Mouse (Mus musculus) embryonic fibroblast, embryonic 13.5 days (primary cell): ENCODE results near the gene Gm49661. TPM values are rescaled to one million over a fixed set of nuclear protein-coding genes. Genes with fewer than 3 reads are reported as not detected.

Experiments used
- H3K27ac ChIP-seq: 2 replicates; pipeline ENCODE4 v1.5.1; 2012; ENCODE audit warnings: low read length, control low read depth, inconsistent platforms; ENCODE audit not compliant: insufficient read depth
- H3K4me1 ChIP-seq: 2 replicates; pipeline ENCODE4 v1.6.1; 2011; ENCODE audit warnings: low read length; ENCODE audit not compliant: control insufficient read depth, insufficient read depth
- H3K4me3 ChIP-seq: 2 replicates; pipeline ENCODE4 v1.5.1; 2011; ENCODE audit warnings: mild to moderate bottlenecking, control low read depth, low read length; ENCODE audit not compliant: insufficient read depth
- CTCF ChIP-seq: IDR thresholded peaks from 2 replicates; pipeline ENCODE4 v1.5.1; 2011; ENCODE audit warnings: mild to moderate bottlenecking, control low read depth, low read length, moderate library complexity, borderline replicate concordance; ENCODE audit not compliant: insufficient read depth
- POLR2A ChIP-seq: IDR thresholded peaks from 2 replicates; pipeline ENCODE4 v1.6.1; 2011; ENCODE audit warnings: low read depth, mild to moderate bottlenecking, control low read depth, low read length, moderate library complexity
- polyA plus RNA-seq: library from polyadenylated mRNA; stranded (reverse); fragments of >200 nt; gene quantifications from 2 replicates; pipeline ENCODE4 v1.2.4, GENCODE M21; 2011; ENCODE audit warnings: low read depth; ENCODE audit not compliant: missing spikeins, insufficient read length

The Gm49661 gene
- polyA plus RNA-seq, 1 experiment: not detected

DNA sequence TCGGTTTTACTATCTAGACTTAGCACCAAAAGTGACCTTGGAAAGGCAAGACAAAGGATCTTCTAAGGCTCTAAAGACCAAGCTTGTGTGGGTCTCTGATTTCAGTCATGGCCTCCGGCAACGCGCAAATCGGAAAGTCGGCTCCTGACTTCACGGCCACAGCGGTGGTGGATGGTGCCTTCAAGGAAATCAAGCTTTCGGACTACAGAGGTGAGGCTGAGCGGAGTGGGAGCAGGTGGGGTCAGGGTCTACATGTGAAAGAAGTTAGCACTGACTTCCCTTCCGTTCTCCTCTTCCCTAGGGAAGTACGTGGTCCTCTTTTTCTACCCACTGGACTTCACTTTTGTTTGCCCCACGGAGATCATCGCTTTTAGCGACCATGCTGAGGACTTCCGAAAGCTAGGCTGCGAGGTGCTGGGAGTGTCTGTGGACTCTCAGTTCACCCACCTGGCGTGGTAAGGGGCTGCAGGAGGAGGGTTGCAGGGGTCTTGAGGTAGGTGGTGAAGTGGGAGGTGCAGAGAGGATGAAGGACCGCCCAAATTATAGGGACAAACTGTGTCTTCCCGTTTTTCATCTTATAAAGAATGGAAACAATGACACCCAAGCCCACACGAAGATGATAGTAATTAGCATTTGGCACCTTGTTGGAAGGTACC is 1.0 kb upstream of the Gm49661 start:
- no peak; the same call in 1 of the 2 replicates for TF ChIP-seq POLR2A
- TF ChIP-seq CTCF: no peak
- Histone ChIP-seq H3K4me1 (peaks cover 12% of the 10 kb centered on the region; the same call in 1 of the 2 replicates), H3K4me3 (peak overlapping the region; percentile 65), H3K27ac (peak overlapping the region; percentile 32)

DNA sequence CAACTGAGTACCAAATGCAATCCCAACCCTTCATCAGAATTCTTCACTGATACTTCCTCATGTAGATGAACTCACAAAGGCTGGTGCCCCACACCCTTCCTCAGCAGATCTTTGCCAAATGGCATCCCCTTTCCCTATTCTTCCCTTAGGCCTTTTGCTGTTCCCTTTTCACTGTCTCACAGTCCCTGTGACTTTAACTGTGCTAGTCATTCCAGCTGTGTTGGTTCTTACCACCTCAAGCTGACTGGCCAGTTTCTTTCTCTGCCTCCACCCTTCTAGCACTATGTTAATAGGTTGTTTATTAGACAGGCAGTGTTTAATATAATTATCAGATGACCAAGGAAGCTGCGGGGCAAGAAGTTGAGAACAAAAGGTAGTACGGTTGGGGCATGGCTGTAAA is 583 bp downstream of the Gm49661 start:
- peak overlapping the region; percentile 65 for H3K4me3 ChIP-seq
- peaks cover 15% of the 10 kb centered on the region for H3K4me1 ChIP-seq
- TF ChIP-seq POLR2A: peak; percentile 48
- TF ChIP-seq CTCF: no peak
- peak overlapping the region; percentile 64 for H3K27ac ChIP-seq

DNA sequence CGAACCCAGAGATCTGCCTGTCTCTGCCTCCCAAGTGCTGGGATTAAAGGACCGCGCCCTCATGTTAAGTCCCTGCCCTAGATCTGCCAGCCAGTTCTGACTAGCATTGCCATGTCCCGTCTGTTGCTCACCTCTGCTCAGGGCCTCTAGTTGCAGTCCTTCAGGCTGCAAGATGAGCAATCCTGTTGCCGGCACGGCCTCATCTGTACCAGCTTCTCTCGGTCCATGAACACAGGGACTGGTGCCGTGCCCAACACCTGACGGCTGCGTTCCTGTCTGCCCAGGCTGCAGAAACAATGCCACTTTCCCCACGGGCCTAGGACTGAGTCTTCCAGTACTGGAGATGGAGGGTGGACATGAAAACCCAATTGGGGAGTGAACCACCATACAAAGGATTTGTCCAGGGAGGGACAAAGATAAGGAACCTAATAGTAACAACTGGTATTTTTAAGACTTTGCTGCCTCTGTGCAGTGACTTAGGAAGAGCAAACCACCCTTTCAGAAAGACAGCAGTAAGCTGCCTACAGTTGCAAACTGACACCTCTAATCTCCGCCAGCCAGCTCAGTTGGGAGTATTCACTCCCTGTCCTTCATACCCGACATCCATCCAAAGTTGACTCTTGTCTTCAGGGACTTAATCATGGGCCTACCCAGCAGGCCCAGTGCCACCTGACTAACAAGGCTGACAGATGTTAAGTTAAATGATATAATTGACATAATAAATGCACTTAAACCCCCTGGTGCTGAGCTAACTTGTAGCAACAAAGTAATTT is 1.5 kb downstream of the Gm49661 start:
- no peak for TF ChIP-seq CTCF
- TF ChIP-seq POLR2A: no peak
- peaks cover 15% of the 10 kb centered on the region for H3K4me1 ChIP-seq
- H3K27ac ChIP-seq: no peak overlapping the region
- no peak overlapping the region for H3K4me3 ChIP-seq

DNA sequence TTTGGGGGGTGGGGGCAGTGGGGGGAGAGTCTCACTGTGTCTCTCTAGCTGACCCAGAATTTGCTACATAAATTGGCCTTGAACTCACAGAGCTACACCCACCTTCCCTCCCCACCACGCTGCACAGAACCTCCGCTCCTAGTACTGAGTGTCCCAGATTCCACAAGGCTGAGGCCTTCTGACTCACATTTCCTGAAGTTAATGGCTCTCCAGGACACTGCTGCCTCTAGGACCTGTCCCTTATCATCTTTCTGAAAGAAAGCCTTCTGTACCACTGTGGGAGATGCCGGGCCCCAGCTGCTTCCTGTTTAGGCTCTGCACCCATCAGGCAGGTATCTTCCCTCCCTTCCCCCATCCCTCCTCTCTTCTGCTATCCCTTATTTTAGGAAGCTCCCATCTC is 2.6 kb downstream of the Gm49661 start:
- peak overlapping the region; percentile 36 for H3K27ac ChIP-seq
- no peak for TF ChIP-seq CTCF
- no peak; the same call in 1 of the 2 replicates for TF ChIP-seq POLR2A
- H3K4me3 ChIP-seq: no peak overlapping the region
- H3K4me1 ChIP-seq: peaks cover 18% of the 10 kb centered on the region

DNA sequence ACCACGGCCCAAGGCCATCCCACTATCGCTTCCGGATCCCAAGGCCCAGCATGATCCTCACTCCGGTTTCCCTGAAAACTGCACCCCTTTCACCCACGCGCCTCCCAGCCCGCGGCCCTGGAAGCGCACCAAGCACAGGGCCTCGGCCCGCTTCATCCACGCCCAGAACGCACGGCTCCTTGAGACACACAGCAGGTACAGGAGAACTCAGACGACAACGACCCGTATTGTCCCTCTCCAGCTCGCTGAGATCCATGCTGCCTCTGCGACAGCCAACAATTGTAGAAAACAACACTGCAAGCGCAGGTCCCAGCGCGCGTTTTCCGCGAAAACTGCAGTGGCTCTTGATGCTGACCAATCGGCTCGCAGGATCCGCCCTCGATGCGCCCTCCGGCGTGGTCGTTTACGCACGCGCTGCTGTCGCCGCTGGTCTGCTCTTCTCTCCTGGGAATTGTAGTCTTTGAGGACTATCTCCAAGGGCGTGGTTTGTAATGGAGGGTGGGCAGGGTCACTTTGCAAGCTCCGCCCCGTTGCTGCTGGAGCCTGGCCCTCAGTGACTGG is 3.4 kb downstream of the Gm49661 start:
- Histone ChIP-seq H3K4me1 (peaks cover 14% of the 10 kb centered on the region), H3K4me3 (peak overlapping the region; percentile 65), H3K27ac (peak overlapping the region; percentile 36; the same call in 1 of the 2 replicates)
- TF ChIP-seq CTCF (no peak), POLR2A (peak; percentile 82)

DNA sequence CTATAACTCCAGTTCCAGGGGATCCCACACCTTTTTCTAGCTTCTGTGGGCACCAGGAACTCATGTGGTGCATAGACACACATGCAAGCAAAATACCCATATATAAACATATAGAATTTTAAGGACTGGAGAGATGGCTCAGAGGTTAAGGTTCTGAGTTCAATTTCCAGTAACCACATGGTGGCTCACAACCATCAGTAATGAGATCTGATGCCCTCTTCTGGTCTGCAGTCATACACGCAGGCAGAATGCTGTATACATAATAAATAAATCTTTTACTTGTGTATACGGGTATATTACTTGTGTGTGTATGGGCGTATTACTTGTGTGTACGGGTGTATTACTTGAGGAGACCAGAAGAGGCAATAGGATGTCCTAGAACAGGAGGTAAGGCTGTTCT is 5.3 kb downstream of the Gm49661 start:
- peaks cover 14% of the 10 kb centered on the region for H3K4me1 ChIP-seq
- no peak overlapping the region for H3K4me3 ChIP-seq
- no peak overlapping the region for H3K27ac ChIP-seq
- TF ChIP-seq CTCF (no peak), POLR2A (no peak)

DNA sequence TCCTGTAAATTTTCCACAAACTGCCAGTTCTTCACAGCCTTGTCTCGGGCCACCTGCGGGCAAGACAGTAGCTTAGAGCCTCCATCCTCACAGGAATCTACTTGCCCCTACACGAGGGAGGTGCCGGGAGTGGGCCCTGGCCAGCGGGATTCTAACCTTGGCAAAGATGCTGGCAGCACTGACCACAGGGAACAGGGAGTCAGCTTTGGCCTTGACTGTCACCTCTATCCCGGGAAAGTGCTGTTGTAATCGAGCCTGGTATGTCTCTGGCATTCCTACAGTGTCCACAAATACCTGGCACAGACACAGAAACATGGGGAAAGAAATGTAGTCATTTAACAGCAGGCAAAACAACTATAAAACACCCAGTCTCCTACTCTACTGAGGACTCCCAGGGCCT is 9.4 kb downstream of the Gm49661 start:
- no peak overlapping the region for H3K27ac ChIP-seq
- H3K4me1 ChIP-seq: peaks cover 3% of the 10 kb centered on the region; the same call in 1 of the 2 replicates
- TF ChIP-seq CTCF (no peak), POLR2A (no peak)
- no peak overlapping the region for H3K4me3 ChIP-seq

DNA sequence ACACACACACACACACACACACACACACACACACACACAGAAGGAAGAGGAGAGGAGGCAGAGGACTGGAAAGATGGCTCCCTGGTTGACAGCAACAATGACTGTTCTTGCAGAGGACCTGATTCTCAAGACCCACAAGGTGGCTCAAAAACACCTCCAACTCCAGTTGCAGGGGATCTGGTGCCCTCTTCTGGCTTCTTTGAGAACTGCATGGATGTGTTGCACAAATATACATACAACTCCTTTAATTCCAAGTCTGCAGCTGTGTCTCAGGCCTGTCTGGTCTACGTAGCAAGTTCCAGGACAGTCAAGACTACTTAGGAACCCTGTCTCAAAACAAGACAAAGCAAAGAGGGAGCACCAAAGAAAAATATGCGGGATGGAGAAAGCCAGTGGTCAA is 12.5 kb downstream of the Gm49661 start:
- Histone ChIP-seq H3K27ac (no peak overlapping the region), H3K4me3 (no peak overlapping the region), H3K4me1 (0 out of 2 replicates have a peak, but pooled peaks cover under 1% of the 10 kb centered on the region)
- TF ChIP-seq CTCF (0 out of 2 replicates have a peak, but pooled peaks have one; percentile 28), POLR2A (no peak)

DNA sequence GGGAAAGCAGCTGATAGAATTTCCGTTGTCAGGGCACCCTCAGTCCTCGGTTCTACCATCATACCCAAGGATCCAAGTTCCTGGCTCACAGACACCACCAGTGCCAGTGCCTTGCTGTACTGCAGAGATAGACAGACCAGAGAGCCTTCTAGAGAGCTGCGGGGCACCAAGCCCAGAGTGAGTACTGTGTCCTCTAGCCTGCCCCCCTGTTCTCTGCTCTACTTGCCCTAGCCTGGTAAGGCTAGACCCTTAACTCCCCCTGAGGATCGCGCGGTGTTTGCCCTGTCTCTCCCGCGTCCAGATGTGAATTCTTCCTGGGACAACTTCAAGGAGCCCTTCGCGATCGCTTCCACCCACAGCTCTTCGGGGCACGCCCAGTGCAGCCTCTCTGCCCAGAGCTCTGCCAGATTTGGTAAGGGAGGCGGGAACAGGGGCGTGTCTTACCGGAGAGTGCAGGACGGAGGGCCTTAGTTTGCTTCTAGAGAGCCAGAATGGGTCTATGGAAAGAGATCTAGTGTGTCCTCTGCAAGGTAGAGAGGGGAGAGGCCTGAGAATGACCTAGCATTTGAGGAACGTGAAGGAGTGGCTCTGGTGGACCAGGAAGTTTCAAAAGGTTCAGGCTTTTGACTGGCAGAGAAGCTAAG is 16.5 kb downstream of the Gm49661 start:
- TF ChIP-seq CTCF (no peak), POLR2A (no peak)
- Histone ChIP-seq H3K4me1 (no peaks in the 10 kb centered on the region), H3K4me3 (no peak overlapping the region), H3K27ac (no peak overlapping the region)

DNA sequence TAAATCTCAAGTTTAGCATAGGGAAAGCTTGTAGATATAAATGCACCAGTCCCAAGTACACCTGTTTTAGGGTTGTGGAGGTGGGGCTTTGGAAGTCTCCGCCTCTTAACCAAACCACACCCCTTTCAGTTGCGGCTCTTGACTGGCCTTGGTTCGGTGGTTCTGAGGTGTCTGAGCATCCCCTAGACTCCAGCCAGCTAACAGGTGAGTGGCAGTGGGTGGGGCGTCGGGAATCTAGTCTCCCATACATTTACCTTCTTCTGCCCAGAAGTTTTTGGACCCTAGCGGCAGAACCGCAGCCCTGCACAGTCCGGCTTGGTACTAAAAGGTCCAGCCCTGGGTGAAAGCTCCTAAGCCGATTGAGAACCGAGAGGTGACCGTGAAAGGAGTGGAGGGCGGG is 19.5 kb downstream of the Gm49661 start:
- no peaks in the 10 kb centered on the region for H3K4me1 ChIP-seq
- H3K4me3 ChIP-seq: no peak overlapping the region
- H3K27ac ChIP-seq: no peak overlapping the region
- no peak for TF ChIP-seq POLR2A
- no peak for TF ChIP-seq CTCF
